Mouse (Mus musculus): ENCODE measurements around the gene Ubap2l. TPM values are rescaled to one million over a fixed set of nuclear protein-coding genes. Genes with fewer than 3 reads are reported as not detected.

Ubap2l gene
- polyA plus RNA-seq, 1 experiment from 2014 or later: 105 TPM

GRCm38 (mm10) chr3:90076921-90077716 is 24.7 kb upstream of the Ubap2l start:
- H3K4me3 ChIP-seq (ENCODE audit: low read length): no peak overlapping the region
- peak overlapping the region; percentile 27 for H3K4me2 ChIP-seq (ENCODE audit: low read length)
- no peak overlapping the region for H3K9ac ChIP-seq (ENCODE audit: low read depth, low read length)
- no peaks in the 10 kb centered on the region for H3K36me3 ChIP-seq (ENCODE audit: control insufficient read depth, insufficient read depth, low read length)
- no peaks in the 10 kb centered on the region for H3K9me3 ChIP-seq (ENCODE audit: control insufficient read depth, low read length)
- ATAC-seq: no peak
- no peaks in the 10 kb centered on the region for H3K27me3 ChIP-seq (replicated peaks; ENCODE audit: control insufficient read depth, insufficient read depth, low read length)
- no peak overlapping the region for H3K27ac ChIP-seq (ENCODE audit: low read depth, low read length)
- peaks cover 22% of the 10 kb centered on the region for H3K4me1 ChIP-seq (ENCODE audit: control insufficient read depth, insufficient read depth, low read depth, low read length)
- WGBS: 9% methylated on average over 5 of the region's 5 CpGs

GRCm38 (mm10) chr3:90072294-90072693 is 19.9 kb upstream of the Ubap2l start, which contains the start of gene Tpm3:
TSS of gene Tpm3 (plus strand) at chr3:90072649.
- no peaks in the 10 kb centered on the region for H3K36me3 ChIP-seq (ENCODE audit: control insufficient read depth, insufficient read depth, low read length)
- no peaks in the 10 kb centered on the region for H3K9me3 ChIP-seq (ENCODE audit: control insufficient read depth, low read length)
- H3K27me3 ChIP-seq (replicated peaks; ENCODE audit: control insufficient read depth, insufficient read depth, low read length): no peaks in the 10 kb centered on the region
- no peak within 1 kb of the TSS for H3K9ac ChIP-seq (ENCODE audit: low read depth, low read length)
- 80% methylated on average over 4 of the region's 4 CpGs for WGBS
- H3K4me1 ChIP-seq (ENCODE audit: control insufficient read depth, insufficient read depth, low read depth, low read length): peaks cover 4% of the 10 kb centered on the region
- ATAC-seq: no peak
- H3K4me2 ChIP-seq (ENCODE audit: low read length): no peak within 1 kb of the TSS
- no peak within 1 kb of the TSS for H3K4me3 ChIP-seq (ENCODE audit: low read length)
- H3K27ac ChIP-seq (ENCODE audit: low read depth, low read length): no peak within 1 kb of the TSS

GRCm38 (mm10) chr3:90069688-90070087 is 17.3 kb upstream of the Ubap2l start:
- no peak overlapping the region for H3K9ac ChIP-seq (ENCODE audit: low read depth, low read length)
- no peak overlapping the region for H3K4me2 ChIP-seq (ENCODE audit: low read length)

GRCm38 (mm10) chr3:90067851-90068250 is 15.4 kb upstream of the Ubap2l start:
- H3K4me2 ChIP-seq (ENCODE audit: low read length): no peak overlapping the region
- H3K4me3 ChIP-seq (ENCODE audit: low read length): no peak overlapping the region
- 0 out of 2 replicates have a peak, but pooled peaks cover 2% of the 10 kb centered on the region for H3K36me3 ChIP-seq (ENCODE audit: control insufficient read depth, insufficient read depth, low read length)
- no peak for ATAC-seq
- no peak overlapping the region for H3K9ac ChIP-seq (ENCODE audit: low read depth, low read length)
- 83% methylated on average over 4 of the region's 4 CpGs for WGBS
- no peaks in the 10 kb centered on the region for H3K27me3 ChIP-seq (replicated peaks; ENCODE audit: control insufficient read depth, insufficient read depth, low read length)
- H3K27ac ChIP-seq (ENCODE audit: low read depth, low read length): no peak overlapping the region
- H3K9me3 ChIP-seq (ENCODE audit: control insufficient read depth, low read length): no peaks in the 10 kb centered on the region
- no peaks in the 10 kb centered on the region for H3K4me1 ChIP-seq (ENCODE audit: control insufficient read depth, insufficient read depth, low read depth, low read length)

More at GRCm38 (mm10) chr3:90069688-90070087, 17.3 kb upstream of the Ubap2l start:
- H3K9me3 ChIP-seq (ENCODE audit: control insufficient read depth, low read length): no peaks in the 10 kb centered on the region
- H3K27me3 ChIP-seq (replicated peaks; ENCODE audit: control insufficient read depth, insufficient read depth, low read length): no peaks in the 10 kb centered on the region
- H3K36me3 ChIP-seq (ENCODE audit: control insufficient read depth, insufficient read depth, low read length): 0 out of 2 replicates have a peak, but pooled peaks cover 2% of the 10 kb centered on the region
- no peaks in the 10 kb centered on the region for H3K4me1 ChIP-seq (ENCODE audit: control insufficient read depth, insufficient read depth, low read depth, low read length)
- H3K4me3 ChIP-seq (ENCODE audit: low read length): no peak overlapping the region
- WGBS: 84% methylated on average over 7 of the region's 7 CpGs
- ATAC-seq: no peak
- H3K27ac ChIP-seq (ENCODE audit: low read depth, low read length): no peak overlapping the region

GRCm38 (mm10) chr3:90065553-90065952 is 13.1 kb upstream of the Ubap2l start:
- H3K4me3 ChIP-seq (ENCODE audit: low read length): no peak overlapping the region
- ATAC-seq: no peak
- H3K4me2 ChIP-seq (ENCODE audit: low read length): no peak overlapping the region
- no peaks in the 10 kb centered on the region for H3K27me3 ChIP-seq (replicated peaks; ENCODE audit: control insufficient read depth, insufficient read depth, low read length)
- 61% methylated on average over 3 of the region's 3 CpGs for WGBS
- H3K9ac ChIP-seq (ENCODE audit: low read depth, low read length): no peak overlapping the region
- no peaks in the 10 kb centered on the region for H3K4me1 ChIP-seq (ENCODE audit: control insufficient read depth, insufficient read depth, low read depth, low read length)
- no peak overlapping the region for H3K27ac ChIP-seq (ENCODE audit: low read depth, low read length)
- peaks cover 11% of the 10 kb centered on the region for H3K36me3 ChIP-seq (ENCODE audit: control insufficient read depth, insufficient read depth, low read length)
- H3K9me3 ChIP-seq (ENCODE audit: control insufficient read depth, low read length): no peaks in the 10 kb centered on the region

GRCm38 (mm10) chr3:90064383-90064782 is 12.0 kb upstream of the Ubap2l start:
- no peak overlapping the region for H3K9ac ChIP-seq (ENCODE audit: low read depth, low read length)
- no peaks in the 10 kb centered on the region for H3K9me3 ChIP-seq (ENCODE audit: control insufficient read depth, low read length)
- H3K4me2 ChIP-seq (ENCODE audit: low read length): no peak overlapping the region
- H3K4me3 ChIP-seq (ENCODE audit: low read length): no peak overlapping the region
- ATAC-seq: no peak
- peaks cover 12% of the 10 kb centered on the region for H3K36me3 ChIP-seq (ENCODE audit: control insufficient read depth, insufficient read depth, low read length)
- no peaks in the 10 kb centered on the region for H3K4me1 ChIP-seq (ENCODE audit: control insufficient read depth, insufficient read depth, low read depth, low read length)
- WGBS: 94% methylated on average over 3 of the region's 3 CpGs
- no peak overlapping the region for H3K27ac ChIP-seq (ENCODE audit: low read depth, low read length)
- no peaks in the 10 kb centered on the region for H3K27me3 ChIP-seq (replicated peaks; ENCODE audit: control insufficient read depth, insufficient read depth, low read length)

GRCm38 (mm10) chr3:90062539-90062938 is 10.1 kb upstream of the Ubap2l start:
- H3K27ac ChIP-seq (ENCODE audit: low read depth, low read length): no peak overlapping the region

GRCm38 (mm10) chr3:90061549-90061948 is 9.1 kb upstream of the Ubap2l start:
- no peak overlapping the region for H3K4me2 ChIP-seq (ENCODE audit: low read length)
- ATAC-seq: no peak
- no peaks in the 10 kb centered on the region for H3K9me3 ChIP-seq (ENCODE audit: control insufficient read depth, low read length)
- no peaks in the 10 kb centered on the region for H3K4me1 ChIP-seq (ENCODE audit: control insufficient read depth, insufficient read depth, low read depth, low read length)
- H3K27me3 ChIP-seq (replicated peaks; ENCODE audit: control insufficient read depth, insufficient read depth, low read length): no peaks in the 10 kb centered on the region
- no peak overlapping the region for H3K9ac ChIP-seq (ENCODE audit: low read depth, low read length)
- H3K36me3 ChIP-seq (ENCODE audit: control insufficient read depth, insufficient read depth, low read length): peaks cover 25% of the 10 kb centered on the region
- H3K27ac ChIP-seq (ENCODE audit: low read depth, low read length): no peak overlapping the region
- H3K4me3 ChIP-seq (ENCODE audit: low read length): no peak overlapping the region
- WGBS: 95% methylated on average over 6 of the region's 6 CpGs

More at GRCm38 (mm10) chr3:90062539-90062938, 10.1 kb upstream of the Ubap2l start:
- ATAC-seq: no peak
- Histone ChIP-seq H3K36me3 (ENCODE audit: control insufficient read depth, insufficient read depth, low read length) (peaks cover 16% of the 10 kb centered on the region), H3K4me2 (ENCODE audit: low read length) (no peak overlapping the region), H3K27me3 (replicated peaks; ENCODE audit: control insufficient read depth, insufficient read depth, low read length) (no peaks in the 10 kb centered on the region), H3K4me1 (ENCODE audit: control insufficient read depth, insufficient read depth, low read depth, low read length) (no peaks in the 10 kb centered on the region), H3K4me3 (ENCODE audit: low read length) (no peak overlapping the region), H3K9me3 (ENCODE audit: control insufficient read depth, low read length) (no peaks in the 10 kb centered on the region), H3K9ac (ENCODE audit: low read depth, low read length) (no peak overlapping the region)
- 58% methylated on average over 2 of the region's 2 CpGs for WGBS

- H3K4me3 ChIP-seq (ENCODE audit: low read length): peak within 1 kb of the TSS; percentile 88
- peak within 1 kb of the TSS; percentile 94 for H3K27ac ChIP-seq (ENCODE audit: low read depth, low read length)
- H3K4me2 ChIP-seq (ENCODE audit: low read length): peak within 1 kb of the TSS; percentile 82
- peaks cover 20% of the 10 kb centered on the region for H3K4me1 ChIP-seq (ENCODE audit: control insufficient read depth, insufficient read depth, low read depth, low read length)
- H3K9me3 ChIP-seq (ENCODE audit: control insufficient read depth, low read length): no peaks in the 10 kb centered on the region
- peaks cover 6% of the 10 kb centered on the region for H3K36me3 ChIP-seq (ENCODE audit: control insufficient read depth, insufficient read depth, low read length)
- ATAC-seq: peak; percentile 76
- under 1% methylated on average over 39 of the region's 43 CpGs for WGBS
- peak within 1 kb of the TSS; percentile 95 for H3K9ac ChIP-seq (ENCODE audit: low read depth, low read length)
- H3K27me3 ChIP-seq (replicated peaks; ENCODE audit: control insufficient read depth, insufficient read depth, low read length): no peaks in the 10 kb centered on the region
These were observed 732 bp downstream of the Ubap2l start, which contains the start of gene 4933434E20Rik for GRCm38 (mm10) chr3:90051441-90052350. TSS of gene 4933434E20Rik (plus strand) at chr3:90051636.

Measured in hindbrain, embryonic 16.5 days (tissue).